Mouse (Mus musculus) heart, adult 2 months (tissue): ENCODE data around the gene Myo10.

Experiments
- CTCF ChIP-seq: fragments of 200-600 bp; IDR thresholded peaks from 2 replicates; pipeline ENCODE4 v1.8.1; 2022; ENCODE audit warnings: antibody characterized with exemption, mild to moderate bottlenecking, moderate library complexity
- EP300 ChIP-seq: fragments of 200-500 bp; IDR thresholded peaks from 2 replicates; pipeline ENCODE4 v1.6.1; 2011; ENCODE audit warnings: low read depth, low read length, control low read depth; ENCODE audit not compliant: insufficient read depth
- POLR2A ChIP-seq: fragments of 200-500 bp; IDR thresholded peaks from 2 replicates; pipeline ENCODE4 v1.6.1; 2011; ENCODE audit warnings: mild to moderate bottlenecking, low read depth, low read length, control low read depth; ENCODE audit not compliant: insufficient read depth

DNA sequence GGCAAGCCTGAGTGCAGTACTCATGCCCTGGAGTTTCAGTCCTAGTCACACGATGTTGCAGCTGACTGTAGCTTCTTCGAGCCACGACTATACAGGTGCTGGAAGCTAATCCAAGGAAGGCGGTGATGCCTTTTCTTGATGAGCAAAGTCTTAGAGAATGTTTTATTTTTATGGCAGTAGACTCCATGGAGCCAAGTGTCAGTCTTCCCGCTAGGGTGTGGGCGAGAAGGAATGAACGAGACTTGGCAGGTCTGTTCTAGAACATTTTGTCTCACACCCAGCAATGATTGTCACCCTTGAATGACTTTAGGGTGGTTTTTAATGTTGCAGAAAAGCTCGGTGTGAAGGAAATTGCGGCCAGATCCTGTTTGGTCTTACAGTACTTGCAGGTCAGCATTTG is 62.9 kb downstream of the Myo10 start:
- TF ChIP-seq POLR2A: no peak
- TF ChIP-seq CTCF: no peak
- TF ChIP-seq EP300: no peak
